Mouse (Mus musculus) intestine, embryonic 15.5 days (tissue): ENCODE results near the gene Fap. TPM values are rescaled to one million over a fixed set of nuclear protein-coding genes. Genes with fewer than 3 reads are reported as not detected.

Experiments
- ATAC-seq: fragments of 200-750 bp; cut with Nextera tagmentation; 2 replicates; pipeline ENCODE4 v1.8.0; 2017; ENCODE audit warnings: moderate TSS enrichment, moderate library complexity
- H3K27ac ChIP-seq: fragments of 300-500 bp; sonication (generic); 2 replicates; pipeline ENCODE4 v1.5.1; 2015; ENCODE audit warnings: mild to moderate bottlenecking, inconsistent platforms
- H3K27me3 ChIP-seq: fragments of 300-500 bp; sonication (generic); replicated peaks from 2 replicates; pipeline ENCODE4 v1.6.1; 2015; ENCODE audit warnings: inconsistent platforms
- H3K36me3 ChIP-seq: fragments of 300-500 bp; sonication (generic); 2 replicates; pipeline ENCODE4 v1.6.1; 2015; ENCODE audit warnings: inconsistent platforms
- H3K4me1 ChIP-seq: fragments of 300-500 bp; sonication (generic); replicated peaks from 2 replicates; pipeline ENCODE4 v1.6.1; 2015; ENCODE audit warnings: inconsistent platforms
- H3K4me2 ChIP-seq: fragments of 300-500 bp; sonication (generic); replicated peaks from 2 replicates; pipeline ENCODE4 v1.6.1; 2015; ENCODE audit warnings: mild to moderate bottlenecking, inconsistent platforms
- H3K4me3 ChIP-seq: fragments of 300-500 bp; sonication (generic); replicated peaks from 2 replicates; pipeline ENCODE4 v1.5.1; 2015; ENCODE audit warnings: inconsistent platforms
- H3K9ac ChIP-seq: fragments of 300-500 bp; sonication (generic); 2 replicates; pipeline ENCODE4 v1.6.1; 2015; ENCODE audit warnings: inconsistent platforms
- H3K9me3 ChIP-seq: fragments of 300-500 bp; sonication (generic); 2 replicates; pipeline ENCODE4 v1.6.1; 2016; ENCODE audit warnings: inconsistent platforms
- WGBS: fragments of 180-500 bp; shearing (Covaris S2); methylation state at CpG from one replicate; pipeline ENCODE4 v1.1.7; 2015; 5-methylcytosine and 5-hydroxymethylcytosine counted together
- polyA plus RNA-seq: library from polyadenylated mRNA; unstranded; fragments of >200 nt; fragmentation: Nextera tagmentation; extraction: Ambion mirVana; gene quantifications from 2 replicates; pipeline ENCODE4 v1.2.1, GENCODE M21; 2015

The Fap gene
- polyA plus RNA-seq, 1 experiment from 2014 or later = 12.4 TPM

- Histone ChIP-seq H3K36me3 (no peaks in the 10 kb centered on the region), H3K4me3 (no peak overlapping the region), H3K9me3 (no peaks in the 10 kb centered on the region), H3K4me1 (no peaks in the 10 kb centered on the region), H3K4me2 (peak overlapping the region; percentile 36), H3K9ac (no peak overlapping the region), H3K27me3 (no peaks in the 10 kb centered on the region), H3K27ac (no peak overlapping the region)
- 65% methylated on average over 7 of the region's 7 CpGs for WGBS
- ATAC-seq = no peak
Observed at GRCm38 (mm10) chr2:62574250-62574649, 375 bp upstream of the Fap start.

GRCm38 (mm10) chr2:62573099-62573752 lies 649 bp downstream of the Fap start:
- Histone ChIP-seq H3K4me3 (peak overlapping the region; percentile 18), H3K9ac (no peak overlapping the region), H3K36me3 (no peaks in the 10 kb centered on the region), H3K9me3 (no peaks in the 10 kb centered on the region), H3K27me3 (no peaks in the 10 kb centered on the region), H3K4me2 (peak overlapping the region; percentile 36), H3K4me1 (no peaks in the 10 kb centered on the region), H3K27ac (peak overlapping the region; percentile 62)
- no peak for ATAC-seq
- 65% methylated on average over 10 of the region's 10 CpGs for WGBS

GRCm38 (mm10) chr2:62564687-62565086 lies 9.2 kb downstream of the Fap start:
- ATAC-seq = no peak
- H3K27me3 ChIP-seq = no peaks in the 10 kb centered on the region
- H3K36me3 ChIP-seq = no peaks in the 10 kb centered on the region
- WGBS = 90% methylated on average over 1 of the region's 1 CpGs
- no peak overlapping the region for H3K4me2 ChIP-seq
- H3K4me1 ChIP-seq = no peaks in the 10 kb centered on the region
- no peak overlapping the region for H3K9ac ChIP-seq
- H3K4me3 ChIP-seq = no peak overlapping the region
- H3K9me3 ChIP-seq = no peaks in the 10 kb centered on the region
- H3K27ac ChIP-seq = no peak overlapping the region

- Histone ChIP-seq H3K36me3 (no peaks in the 10 kb centered on the region), H3K4me1 (no peaks in the 10 kb centered on the region), H3K27me3 (no peaks in the 10 kb centered on the region), H3K4me3 (no peak overlapping the region), H3K4me2 (no peak overlapping the region), H3K9ac (no peak overlapping the region), H3K9me3 (no peaks in the 10 kb centered on the region), H3K27ac (no peak overlapping the region)
- WGBS = 60% methylated on average over 5 of the region's 5 CpGs
- ATAC-seq = peak; percentile 63; the same call in 1 of the 2 replicates
Observed at GRCm38 (mm10) chr2:62562661-62563485, 11.0 kb downstream of the Fap start.

GRCm38 (mm10) chr2:62557417-62557816 lies 16.5 kb downstream of the Fap start:
- Histone ChIP-seq H3K9me3 (no peaks in the 10 kb centered on the region), H3K4me1 (no peaks in the 10 kb centered on the region), H3K9ac (no peak overlapping the region), H3K27me3 (no peaks in the 10 kb centered on the region), H3K27ac (no peak overlapping the region), H3K4me2 (no peak overlapping the region), H3K4me3 (no peak overlapping the region), H3K36me3 (no peaks in the 10 kb centered on the region)
- no peak for ATAC-seq
- WGBS = 88% methylated on average over 2 of the region's 2 CpGs

GRCm38 (mm10) chr2:62556349-62556748 lies 17.5 kb downstream of the Fap start:
- Histone ChIP-seq H3K9me3 (no peaks in the 10 kb centered on the region), H3K4me2 (no peak overlapping the region), H3K4me1 (no peaks in the 10 kb centered on the region), H3K27me3 (no peaks in the 10 kb centered on the region), H3K27ac (no peak overlapping the region), H3K4me3 (no peak overlapping the region), H3K36me3 (no peaks in the 10 kb centered on the region), H3K9ac (no peak overlapping the region)
- no peak for ATAC-seq
- WGBS = 87% methylated on average over 9 of the region's 9 CpGs

GRCm38 (mm10) chr2:62549659-62550058 lies 24.2 kb downstream of the Fap start:
- Histone ChIP-seq H3K9me3 (no peaks in the 10 kb centered on the region), H3K27me3 (no peaks in the 10 kb centered on the region), H3K9ac (no peak overlapping the region), H3K4me2 (no peak overlapping the region), H3K36me3 (no peaks in the 10 kb centered on the region), H3K27ac (no peak overlapping the region), H3K4me1 (no peaks in the 10 kb centered on the region), H3K4me3 (no peak overlapping the region)
- 80% methylated on average over 3 of the region's 3 CpGs for whole genome bisulfite sequencing
- no peak for ATAC-seq

- 82% methylated on average over 4 of the region's 4 CpGs for WGBS
Observed at GRCm38 (mm10) chr2:62549131-62549530, 24.7 kb downstream of the Fap start.

GRCm38 (mm10) chr2:62548104-62548503 lies 25.8 kb downstream of the Fap start:
- Histone ChIP-seq H3K36me3 (no peaks in the 10 kb centered on the region), H3K4me2 (no peak overlapping the region), H3K4me1 (no peaks in the 10 kb centered on the region), H3K27me3 (no peaks in the 10 kb centered on the region), H3K4me3 (no peak overlapping the region), H3K27ac (no peak overlapping the region), H3K9ac (no peak overlapping the region), H3K9me3 (no peaks in the 10 kb centered on the region)
- WGBS = 91% methylated on average over 5 of the region's 5 CpGs
- no peak for ATAC-seq

More at GRCm38 (mm10) chr2:62549131-62549530, 24.7 kb downstream of the Fap start:
- Histone ChIP-seq H3K36me3 (no peaks in the 10 kb centered on the region), H3K9ac (no peak overlapping the region), H3K4me3 (no peak overlapping the region), H3K9me3 (no peaks in the 10 kb centered on the region), H3K4me1 (no peaks in the 10 kb centered on the region), H3K4me2 (no peak overlapping the region), H3K27me3 (no peaks in the 10 kb centered on the region), H3K27ac (no peak overlapping the region)
- ATAC-seq = no peak

GRCm38 (mm10) chr2:62535483-62535882 lies 38.4 kb downstream of the Fap start:
- 62% methylated on average over 8 of the region's 8 CpGs for WGBS
- ATAC-seq = no peak
- H3K4me1 ChIP-seq = no peaks in the 10 kb centered on the region

GRCm38 (mm10) chr2:62531065-62531464 lies 42.8 kb downstream of the Fap start:
- Histone ChIP-seq H3K4me3 (no peak overlapping the region), H3K27ac (no peak overlapping the region), H3K9ac (no peak overlapping the region), H3K36me3 (no peaks in the 10 kb centered on the region), H3K4me2 (no peak overlapping the region), H3K27me3 (no peaks in the 10 kb centered on the region), H3K4me1 (no peaks in the 10 kb centered on the region), H3K9me3 (no peaks in the 10 kb centered on the region)
- no peak for ATAC-seq
- 32% methylated on average over 1 of the region's 1 CpGs for WGBS

More at GRCm38 (mm10) chr2:62535483-62535882, 38.4 kb downstream of the Fap start:
- no peak overlapping the region for H3K9ac ChIP-seq
- no peak overlapping the region for H3K27ac ChIP-seq
- no peaks in the 10 kb centered on the region for H3K36me3 ChIP-seq
- H3K9me3 ChIP-seq = no peaks in the 10 kb centered on the region
- H3K27me3 ChIP-seq = no peaks in the 10 kb centered on the region
- no peak overlapping the region for H3K4me2 ChIP-seq
- no peak overlapping the region for H3K4me3 ChIP-seq

GRCm38 (mm10) chr2:62526399-62526798 lies 47.5 kb downstream of the Fap start:
- Histone ChIP-seq H3K4me3 (no peak overlapping the region), H3K9me3 (no peaks in the 10 kb centered on the region), H3K27me3 (no peaks in the 10 kb centered on the region), H3K4me2 (no peak overlapping the region), H3K9ac (no peak overlapping the region), H3K4me1 (no peaks in the 10 kb centered on the region), H3K36me3 (no peaks in the 10 kb centered on the region), H3K27ac (no peak overlapping the region)
- WGBS = 91% methylated on average over 9 of the region's 9 CpGs
- no peak for ATAC-seq

- no peaks in the 10 kb centered on the region for H3K36me3 ChIP-seq
- no peak overlapping the region for H3K4me2 ChIP-seq
- ATAC-seq = no peak
- 85% methylated on average over 2 of the region's 2 CpGs for WGBS
- H3K27me3 ChIP-seq = no peaks in the 10 kb centered on the region
- H3K4me3 ChIP-seq = no peak overlapping the region
- H3K9ac ChIP-seq = no peak overlapping the region
- no peak overlapping the region for H3K27ac ChIP-seq
- H3K9me3 ChIP-seq = no peaks in the 10 kb centered on the region
- no peaks in the 10 kb centered on the region for H3K4me1 ChIP-seq
Observed at GRCm38 (mm10) chr2:62517790-62518189, 56.1 kb downstream of the Fap start.
